Mouse (Mus musculus) retina, postnatal 1 day (tissue): ENCODE results near the gene Fos.
"Not testable (repeated sequence)": the region's sequence is repeated elsewhere in the genome, so short reads cannot be mapped to it uniquely, and the experiment has no call there.

ENCODE experiments used
- DNase-seq: peaks from one replicate; pipeline ENCODE4 v3.0.0-alpha.2; 2012

The Fos gene

DNA sequence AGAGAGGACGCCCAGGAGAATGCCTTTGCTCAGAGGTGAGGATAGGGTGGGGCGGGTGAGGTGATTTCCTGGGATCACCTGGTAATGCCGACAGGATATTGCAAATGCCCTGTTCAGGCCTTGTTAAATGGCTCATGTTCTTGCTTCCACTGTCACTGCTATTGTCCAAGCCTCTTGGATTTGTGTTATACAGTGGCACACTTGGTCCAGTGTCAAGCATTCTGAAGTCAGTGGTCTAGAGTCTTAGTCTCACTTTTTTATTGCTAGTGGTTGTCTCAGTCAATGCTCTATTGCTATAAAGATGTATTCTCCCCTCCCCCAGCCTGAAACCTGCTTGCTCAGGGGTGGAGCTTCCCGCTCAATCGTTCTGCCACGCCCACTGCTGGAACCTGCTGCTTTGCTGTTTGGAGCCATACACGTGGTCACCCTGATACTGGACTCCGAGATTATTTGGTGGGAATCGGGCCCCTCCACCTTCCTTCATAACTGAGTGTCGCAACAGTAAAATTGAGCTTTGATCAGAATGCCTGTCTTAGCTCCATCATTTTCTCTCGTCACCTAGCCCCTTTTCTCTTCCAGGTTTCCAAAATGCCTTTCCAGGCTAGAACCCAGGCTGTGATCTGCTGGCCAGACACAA, 51.3 kb downstream of the Fos start:
- DNase-seq, result not testable (repeated sequence)
